Mouse (Mus musculus): ENCODE results near the gene Csk. TPM values are rescaled to one million over a fixed set of nuclear protein-coding genes. Genes with fewer than 3 reads are reported as not detected.

Csk gene
- polyA plus RNA-seq, 1 experiment from 2014 or later, result 41.5 TPM

- no peaks in the 10 kb centered on the region for H3K27me3 ChIP-seq (ENCODE audit: low read depth, poor library complexity, severe bottlenecking)
- no peaks in the 10 kb centered on the region for H3K9me3 ChIP-seq (replicated peaks)
- no peak overlapping the region for H3K27ac ChIP-seq (replicated peaks)
- WGBS, result 80% methylated on average over 3 of the region's 3 CpGs
- DNase-seq (ENCODE audit: low spot score), result no peak
- H3K36me3 ChIP-seq, result no peaks in the 10 kb centered on the region
- no peak overlapping the region for H3K4me3 ChIP-seq
- H3K4me1 ChIP-seq, result no peaks in the 10 kb centered on the region
Measured at GRCm38 (mm10) chr9:57669566-57669965, 16.1 kb upstream of the Csk start.

GRCm38 (mm10) chr9:57668277-57668676 is 14.8 kb upstream of the Csk start:
- H3K9me3 ChIP-seq (replicated peaks), result no peaks in the 10 kb centered on the region
- H3K4me3 ChIP-seq, result no peak overlapping the region
- no peaks in the 10 kb centered on the region for H3K4me1 ChIP-seq
- H3K27me3 ChIP-seq (ENCODE audit: low read depth, poor library complexity, severe bottlenecking), result no peaks in the 10 kb centered on the region
- H3K27ac ChIP-seq (replicated peaks), result no peak overlapping the region
- no peak for DNase-seq (ENCODE audit: low spot score)
- no peaks in the 10 kb centered on the region for H3K36me3 ChIP-seq
- WGBS, result 64% methylated on average over 1 of the region's 1 CpGs

- WGBS, result 63% methylated on average over 11 of the region's 11 CpGs
- no peaks in the 10 kb centered on the region for H3K9me3 ChIP-seq (replicated peaks)
- no peaks in the 10 kb centered on the region for H3K4me1 ChIP-seq
Measured at GRCm38 (mm10) chr9:57667817-57668216, 14.4 kb upstream of the Csk start.

GRCm38 (mm10) chr9:57667136-57667535 is 13.7 kb upstream of the Csk start:
- no peak for DNase-seq (ENCODE audit: low spot score)
- no peaks in the 10 kb centered on the region for H3K36me3 ChIP-seq
- H3K9me3 ChIP-seq (replicated peaks), result no peaks in the 10 kb centered on the region
- WGBS, result 83% methylated on average over 3 of the region's 3 CpGs
- no peaks in the 10 kb centered on the region for H3K4me1 ChIP-seq
- no peak overlapping the region for H3K27ac ChIP-seq (replicated peaks)
- no peak overlapping the region for H3K4me3 ChIP-seq
- H3K27me3 ChIP-seq (ENCODE audit: low read depth, poor library complexity, severe bottlenecking), result no peaks in the 10 kb centered on the region

More at GRCm38 (mm10) chr9:57667817-57668216, 14.4 kb upstream of the Csk start:
- DNase-seq (ENCODE audit: low spot score), result no peak
- H3K36me3 ChIP-seq, result no peaks in the 10 kb centered on the region
- H3K4me3 ChIP-seq, result no peak overlapping the region
- H3K27ac ChIP-seq (replicated peaks), result no peak overlapping the region
- no peaks in the 10 kb centered on the region for H3K27me3 ChIP-seq (ENCODE audit: low read depth, poor library complexity, severe bottlenecking)

GRCm38 (mm10) chr9:57666536-57666935 is 13.1 kb upstream of the Csk start:
- H3K36me3 ChIP-seq, result no peaks in the 10 kb centered on the region
- WGBS, result 88% methylated on average over 8 of the region's 8 CpGs
- H3K9me3 ChIP-seq (replicated peaks), result no peaks in the 10 kb centered on the region
- no peaks in the 10 kb centered on the region for H3K27me3 ChIP-seq (ENCODE audit: low read depth, poor library complexity, severe bottlenecking)
- no peak for DNase-seq (ENCODE audit: low spot score)
- H3K4me3 ChIP-seq, result no peak overlapping the region
- H3K27ac ChIP-seq (replicated peaks), result no peak overlapping the region
- no peaks in the 10 kb centered on the region for H3K4me1 ChIP-seq

- Histone ChIP-seq H3K36me3 (no peaks in the 10 kb centered on the region), H3K27ac (replicated peaks) (no peak overlapping the region), H3K27me3 (ENCODE audit: low read depth, poor library complexity, severe bottlenecking) (no peaks in the 10 kb centered on the region), H3K4me1 (no peaks in the 10 kb centered on the region), H3K9me3 (replicated peaks) (no peaks in the 10 kb centered on the region), H3K4me3 (no peak overlapping the region)
- no peak for DNase-seq (ENCODE audit: low spot score)
- WGBS, result 76% methylated on average over 7 of the region's 7 CpGs
Measured at GRCm38 (mm10) chr9:57664616-57665015, 11.2 kb upstream of the Csk start.

GRCm38 (mm10) chr9:57661552-57661951 is 8.1 kb upstream of the Csk start:
- Histone ChIP-seq H3K9me3 (replicated peaks) (no peaks in the 10 kb centered on the region), H3K4me3 (no peak overlapping the region), H3K27me3 (ENCODE audit: low read depth, poor library complexity, severe bottlenecking) (no peaks in the 10 kb centered on the region), H3K27ac (replicated peaks) (no peak overlapping the region), H3K36me3 (no peaks in the 10 kb centered on the region), H3K4me1 (no peaks in the 10 kb centered on the region)
- 80% methylated on average over 3 of the region's 3 CpGs for WGBS
- no peak for DNase-seq (ENCODE audit: low spot score)

GRCm38 (mm10) chr9:57660501-57660900 is 7.1 kb upstream of the Csk start:
- WGBS, result 88% methylated on average over 6 of the region's 6 CpGs
- peaks cover 4% of the 10 kb centered on the region for H3K4me1 ChIP-seq
- H3K27ac ChIP-seq (replicated peaks), result no peak overlapping the region
- H3K4me3 ChIP-seq, result no peak overlapping the region
- DNase-seq (ENCODE audit: low spot score), result no peak
- H3K36me3 ChIP-seq, result no peaks in the 10 kb centered on the region
- H3K9me3 ChIP-seq (replicated peaks), result no peaks in the 10 kb centered on the region
- H3K27me3 ChIP-seq (ENCODE audit: low read depth, poor library complexity, severe bottlenecking), result no peaks in the 10 kb centered on the region

- no peaks in the 10 kb centered on the region for H3K9me3 ChIP-seq (replicated peaks)
- WGBS, result 25% methylated on average over 4 of the region's 4 CpGs
- no peaks in the 10 kb centered on the region for H3K36me3 ChIP-seq
- DNase-seq (ENCODE audit: low spot score), result peak; percentile 58
- no peak overlapping the region for H3K4me3 ChIP-seq
- H3K27ac ChIP-seq (replicated peaks), result no peak overlapping the region
- peaks cover 5% of the 10 kb centered on the region for H3K27me3 ChIP-seq (ENCODE audit: low read depth, poor library complexity, severe bottlenecking)
- H3K4me1 ChIP-seq, result peaks cover 4% of the 10 kb centered on the region
Measured at GRCm38 (mm10) chr9:57659774-57660173, 6.3 kb upstream of the Csk start.

GRCm38 (mm10) chr9:57658970-57659369 is 5.5 kb upstream of the Csk start:
- WGBS, result 88% methylated on average over 4 of the region's 4 CpGs
- Histone ChIP-seq H3K27me3 (ENCODE audit: low read depth, poor library complexity, severe bottlenecking) (peaks cover 13% of the 10 kb centered on the region), H3K4me3 (no peak overlapping the region), H3K9me3 (replicated peaks) (no peaks in the 10 kb centered on the region), H3K27ac (replicated peaks) (no peak overlapping the region), H3K36me3 (no peaks in the 10 kb centered on the region), H3K4me1 (peaks cover 11% of the 10 kb centered on the region)
- DNase-seq (ENCODE audit: low spot score), result no peak

GRCm38 (mm10) chr9:57657843-57658242 is 4.4 kb upstream of the Csk start:
- Histone ChIP-seq H3K9me3 (replicated peaks) (no peaks in the 10 kb centered on the region), H3K4me3 (no peak overlapping the region), H3K4me1 (peaks cover 22% of the 10 kb centered on the region), H3K36me3 (no peaks in the 10 kb centered on the region), H3K27me3 (ENCODE audit: low read depth, poor library complexity, severe bottlenecking) (peaks cover 24% of the 10 kb centered on the region), H3K27ac (replicated peaks) (no peak overlapping the region)
- 58% methylated on average over 4 of the region's 4 CpGs for WGBS
- DNase-seq (ENCODE audit: low spot score), result no peak

GRCm38 (mm10) chr9:57656631-57657350 is 3.4 kb upstream of the Csk start:
- Histone ChIP-seq H3K36me3 (no peaks in the 10 kb centered on the region), H3K4me1 (peaks cover 33% of the 10 kb centered on the region), H3K27me3 (ENCODE audit: low read depth, poor library complexity, severe bottlenecking) (peaks cover 24% of the 10 kb centered on the region), H3K4me3 (no peak overlapping the region), H3K27ac (replicated peaks) (no peak overlapping the region), H3K9me3 (replicated peaks) (no peaks in the 10 kb centered on the region)
- 89% methylated on average over 19 of the region's 19 CpGs for WGBS
- DNase-seq (ENCODE audit: low spot score), result no peak

- Histone ChIP-seq H3K27ac (replicated peaks) (peak overlapping the region; percentile 70), H3K9me3 (replicated peaks) (no peaks in the 10 kb centered on the region), H3K4me3 (peak overlapping the region; percentile 26), H3K4me1 (peaks cover 43% of the 10 kb centered on the region), H3K27me3 (ENCODE audit: low read depth, poor library complexity, severe bottlenecking) (peaks cover 28% of the 10 kb centered on the region), H3K36me3 (no peaks in the 10 kb centered on the region)
- peak; percentile 96 for DNase-seq (ENCODE audit: low spot score)
- 4% methylated on average over 11 of the region's 11 CpGs for WGBS
Measured at GRCm38 (mm10) chr9:57655749-57656148, 2.3 kb upstream of the Csk start.
